In genomic region chr12:81199280-81199955, GRCm38 (mm10) we compare ENCODE assay signal across 8 mouse cellular contexts.
DNase-seq lines count a peak whose midpoint lies in the region; ATAC-seq and TF ChIP-seq lines count a peak whose summit lies in the region.

No protein-coding gene starts in this region.

- H3K36me3 ChIP-seq in kidney, embryonic 16.5 days (ENCODE audit: insufficient read depth, low read length): no peaks in the 10 kb centered on the region
- no peaks in the 10 kb centered on the region for H3K36me3 ChIP-seq in limb, embryonic 14.5 days (ENCODE audit: control insufficient read depth, insufficient read depth, low read length)
- H3K36me3 ChIP-seq in neural tube, embryonic 11.5 days (ENCODE audit: control insufficient read depth, insufficient read depth, low read length): no peaks in the 10 kb centered on the region

- H3K27me3 ChIP-seq in kidney, embryonic 16.5 days (ENCODE audit: insufficient read depth, low read length): peaks cover 5% of the 10 kb centered on the region
- H3K27me3 ChIP-seq in limb, embryonic 14.5 days (ENCODE audit: control insufficient read depth, insufficient read depth, low read length): no peaks in the 10 kb centered on the region
- no peaks in the 10 kb centered on the region for H3K27me3 ChIP-seq in neural tube, embryonic 11.5 days (ENCODE audit: control insufficient read depth, insufficient read depth, low read length)

- H3K9me3 ChIP-seq in kidney, embryonic 16.5 days (ENCODE audit: low read length): no peaks in the 10 kb centered on the region
- no peaks in the 10 kb centered on the region for H3K9me3 ChIP-seq in limb, embryonic 14.5 days (ENCODE audit: control insufficient read depth, low read length)
- no peaks in the 10 kb centered on the region for H3K9me3 ChIP-seq in neural tube, embryonic 11.5 days (ENCODE audit: control insufficient read depth, low read length)

- no peaks in the 10 kb centered on the region for H3K4me1 ChIP-seq in kidney, embryonic 16.5 days (ENCODE audit: insufficient read depth, low read length)
- no peaks in the 10 kb centered on the region for H3K4me1 ChIP-seq in limb, embryonic 14.5 days (ENCODE audit: control insufficient read depth, insufficient read depth, low read length)
- H3K4me1 ChIP-seq in neural tube, embryonic 11.5 days (ENCODE audit: control insufficient read depth, insufficient read depth, low read length): no peaks in the 10 kb centered on the region

- no peak for TF ChIP-seq POLR2A in limb, embryonic 14.5 days (IDR thresholded peaks at IDR 0.05; ENCODE audit: borderline replicate concordance, extremely low read depth, insufficient read depth, insufficient read length)

- peak; percentile 85 for ATAC-seq in common myeloid progenitor, adult 5-6 weeks (replicated peaks; ENCODE audit: low read depth, poor library complexity, severe bottlenecking)
- peak; percentile 35; the same call in 1 of the 2 replicates for ATAC-seq in kidney, embryonic 16.5 days (ENCODE audit: low FRiP score, low TSS enrichment)
- 0 out of 2 replicates have a peak, but pooled peaks have one; percentile 63 for ATAC-seq in limb, embryonic 14.5 days (ENCODE audit: low FRiP score, low read depth)
- ATAC-seq in neural tube, embryonic 11.5 days (ENCODE audit: insufficient read depth, low FRiP score, low TSS enrichment): 0 out of 2 replicates have a peak, but pooled peaks have one; percentile 45

- H3K27ac ChIP-seq in kidney, embryonic 16.5 days (ENCODE audit: low read length): no peak overlapping the region
- H3K27ac ChIP-seq in limb, embryonic 14.5 days (replicated peaks; ENCODE audit: low read depth, low read length): no peak overlapping the region
- H3K27ac ChIP-seq in neural tube, embryonic 11.5 days (ENCODE audit: low read depth, low read length): no peak overlapping the region

- peak; percentile 29 for DNase-seq in thymus, postnatal 4 days
- DNase-seq in thymus, postnatal 10 days (ENCODE audit: low spot score in 2 of 2): no peak
- DNase-seq in gastrocnemius, postnatal 10 days: peak; percentile 71
- peak; percentile 47 for DNase-seq in limb, embryonic 14.5 days (ENCODE audit: low spot score)
- peak; percentile 80 for DNase-seq in neural tube, embryonic 11.5 days (ENCODE audit: low spot score)
- peak; percentile 14 for DNase-seq in yolk sac, embryonic 10.5 days (ENCODE audit: low spot score)

- WGBS in kidney, embryonic 16.5 days: 31% methylated on average over 23 of the region's 23 CpGs
- WGBS in limb, embryonic 14.5 days: 31% methylated on average over 23 of the region's 23 CpGs
- WGBS in neural tube, embryonic 11.5 days: 37% methylated on average over 23 of the region's 23 CpGs

- no peak overlapping the region for H3K4me3 ChIP-seq in kidney, embryonic 16.5 days (ENCODE audit: low read length)
- H3K4me3 ChIP-seq in limb, embryonic 14.5 days (replicated peaks; ENCODE audit: low read length): no peak overlapping the region
- no peak overlapping the region for H3K4me3 ChIP-seq in neural tube, embryonic 11.5 days (ENCODE audit: low read depth, low read length)

- no peak overlapping the region for H3K9ac ChIP-seq in kidney, embryonic 16.5 days (replicated peaks; ENCODE audit: low read length)
- no peak overlapping the region for H3K9ac ChIP-seq in limb, embryonic 14.5 days (ENCODE audit: low read depth, low read length, severe bottlenecking)
- 0 out of 2 replicates have a peak overlapping the region, but pooled peaks have one; percentile 16 for H3K9ac ChIP-seq in neural tube, embryonic 11.5 days (ENCODE audit: low read length)

- no peak overlapping the region for H3K4me2 ChIP-seq in kidney, embryonic 16.5 days (replicated peaks; ENCODE audit: low read depth, low read length)
- H3K4me2 ChIP-seq in limb, embryonic 14.5 days (replicated peaks; ENCODE audit: low read depth, low read length, severe bottlenecking): no peak overlapping the region
- H3K4me2 ChIP-seq in neural tube, embryonic 11.5 days (ENCODE audit: low read depth): no peak overlapping the region

Comparison
In these comparisons a context has a peak if more than half of its experiments do, and no peak if none do; other contexts are left out.
1. DNase-seq: peak in thymus, postnatal 4 days (single experiment), gastrocnemius, postnatal 10 days (single experiment), limb, embryonic 14.5 days (single experiment), neural tube, embryonic 11.5 days (single experiment) and yolk sac, embryonic 10.5 days (single experiment); none in thymus, postnatal 10 days (0 of 2).
2. ATAC-seq: peak in every context shown above with its lines; median percentile 85 in common myeloid progenitor, adult 5-6 weeks; 63 in limb, embryonic 14.5 days; 45 in neural tube, embryonic 11.5 days; 35 in kidney, embryonic 16.5 days.